8 mouse cellular contexts compared by ENCODE assay signal in the genomic region with DNA sequence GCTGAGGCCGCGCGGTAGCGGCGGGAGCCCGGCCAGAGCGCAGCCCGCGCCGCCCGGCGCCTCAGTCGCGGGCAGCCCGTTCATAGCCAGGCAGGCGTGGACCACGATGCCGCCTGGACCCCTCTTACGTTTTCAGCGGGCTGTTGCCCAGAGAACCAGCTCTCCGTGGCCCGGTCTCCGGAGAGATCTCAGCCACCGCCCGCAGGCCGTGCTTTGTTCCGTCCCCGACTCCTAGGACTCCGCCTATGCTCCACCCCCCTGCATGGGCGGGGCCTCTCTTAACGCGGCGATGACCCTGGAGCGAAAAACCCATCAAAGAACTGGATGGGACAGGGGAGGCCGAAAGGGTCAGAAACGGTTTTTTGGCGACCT. TPM values are rescaled to one million over a fixed set of nuclear protein-coding genes. Genes with fewer than 3 reads are reported as not detected.
A peak's percentile ranks its signal among the peaks of the same experiment; 100 is the strongest.
DNase-seq lines count a peak whose midpoint lies in the region; ATAC-seq and TF ChIP-seq lines count a peak whose summit lies in the region.

TSS of gene Fam89b (minus strand) at position 210 of the 372 bp plus-strand sequence.

- H3K4me3 ChIP-seq in forebrain, embryonic 14.5 days (ENCODE audit: low read depth, low read length), result peak within 1 kb of the TSS; percentile 99
- H3K4me3 ChIP-seq in lung, adult 2 months (replicated peaks; ENCODE audit: extremely low read depth, low read depth, low read length), result peak within 1 kb of the TSS; percentile 87

- H3K27me3 ChIP-seq in forebrain, embryonic 14.5 days (replicated peaks; ENCODE audit: control insufficient read depth, insufficient read depth, low read length), result no peaks in the 10 kb centered on the region

- peak within 1 kb of the TSS; percentile 99 for H3K4me2 ChIP-seq in forebrain, embryonic 14.5 days (ENCODE audit: low read length)

- peak; percentile 63; the same call in 1 of the 2 replicates for ATAC-seq in cerebellum, adult (ENCODE audit: insufficient number of reproducible peaks, low FRiP score, low TSS enrichment)
- ATAC-seq in forebrain, embryonic 14.5 days, result peak; percentile 84
- ATAC-seq in neutrophil, adult 5-6 weeks (ENCODE audit: extremely low read depth, insufficient number of reproducible peaks, low FRiP score, poor library complexity, severe bottlenecking), result peak; percentile 45

- H3K9ac ChIP-seq in forebrain, embryonic 14.5 days (ENCODE audit: low read length), result peak within 1 kb of the TSS; percentile 100

- TF ChIP-seq POLR2A in lung, adult 2 months (IDR thresholded peaks at IDR 0.05; ENCODE audit: borderline replicate concordance, extremely low read depth, low read depth, low read length), result peak; percentile 94

- DNase-seq in ES-CJ7 (ENCODE audit: low read depth, low spot score), result peak; percentile 84
- DNase-seq in forebrain, embryonic 14.5 days (ENCODE audit: low spot score), result peak; percentile 94
- DNase-seq in heart, postnatal 10 days, result peak; percentile 92 to 95
- DNase-seq in large intestine, adult 2 months (ENCODE audit: low read depth, low spot score), result peak; percentile 83
- peak; percentile 88 for DNase-seq in lung, adult 2 months
- peak; percentile 80 for DNase-seq in testis, postnatal 14 days (ENCODE audit: low spot score)

- peaks cover 40% of the 10 kb centered on the region for H3K4me1 ChIP-seq in forebrain, embryonic 14.5 days (ENCODE audit: control insufficient read depth, insufficient read depth, low read length)
- peaks cover 26% of the 10 kb centered on the region for H3K4me1 ChIP-seq in lung, adult 2 months (ENCODE audit: control insufficient read depth, insufficient read depth, low read length)

- intact Hi-C loops in heart, postnatal 10 days (cut with DNase I), result loop anchor here (2.0 to 5.0 kb wide), 2 partner anchors 41 to 82 kb away; partner anchors contain the start of gene Scyl1

- H3K36me3 ChIP-seq in forebrain, embryonic 14.5 days (ENCODE audit: control insufficient read depth, insufficient read depth, low read length), result peaks cover 24% of the 10 kb centered on the region

- WGBS in forebrain, embryonic 14.5 days, result under 1% methylated on average over 36 of the region's 37 CpGs
- WGBS in large intestine, adult 2 months, result under 1% methylated on average over 37 of the region's 37 CpGs
- WGBS in lung, adult 2 months, result 1% methylated on average over 37 of the region's 37 CpGs

- TF ChIP-seq CTCF in lung, adult 2 months (IDR thresholded peaks at IDR 0.05; ENCODE audit: insufficient read depth, low read length), result no peak

- H3K27ac ChIP-seq in forebrain, embryonic 14.5 days (ENCODE audit: low read depth, low read length), result peak within 1 kb of the TSS; percentile 96

- H3K9me3 ChIP-seq in forebrain, embryonic 14.5 days (replicated peaks; ENCODE audit: control insufficient read depth, low read length), result no peaks in the 10 kb centered on the region

RNA-seq across cellular contexts. Expression of gene Fam89b, which starts in this region (rescaled TPM):
- 204 and 233 TPM in 2 replicates for polyA plus RNA-seq in forebrain, embryonic 14.5 days (2014; fragmentation: Nextera tagmentation; extraction: Ambion mirVana)
- total RNA-seq in heart, postnatal 10 days (2021), result 10 to 100 TPM; 44.0 to 47.7 TPM
- 65.4 and 79.8 TPM in 2 replicates for polyA plus RNA-seq in large intestine, adult 2 months (2012; rRNA removed)
- polyA plus RNA-seq in lung, adult 2 months (2012; rRNA removed), result 231 and 234 TPM in 2 replicates
- total RNA-seq in neutrophil, adult 5-6 weeks (2017), result 21.1 and 24.4 TPM in 2 replicates

Comparison
In these comparisons a context has a peak if more than half of its experiments do, and no peak if none do; other contexts are left out.
1. Peak in every context shown above with its lines: DNase-seq, ATAC-seq, H3K4me3 ChIP-seq and H3K27ac ChIP-seq.